Mouse (Mus musculus) stomach, postnatal 0 days (tissue): ENCODE measurements at regions not wholly inside any gene's neighbourhood (a gene's known extent, or its start where the extent isn't known, plus 50 kb on each side); places are given as distances from the start of the nearest gene placed in this dataset.

Experiments used
- CTCF ChIP-seq: IDR thresholded peaks from 2 replicates; pipeline ENCODE4 v1.5.1; 2016; ENCODE audit warnings: antibody characterized with exemption, low read depth, mild to moderate bottlenecking, moderate library complexity
- EP300 ChIP-seq: optimal IDR thresholded peaks from 2 replicates; pipeline ENCODE3; 2016; ENCODE audit warnings: antibody characterized with exemption

GRCm38 (mm10) chr17:10040375-10040774 is 279.3 kb downstream of the Qk start:
- TF ChIP-seq CTCF: no peak
- TF ChIP-seq EP300: no peak
